Mouse (Mus musculus): ENCODE results near the gene Zmiz2. TPM values are rescaled to one million over a fixed set of nuclear protein-coding genes. Genes with fewer than 3 reads are reported as not detected.

Zmiz2 gene
- polyA plus RNA-seq, 1 experiment from 2014 or later: 13.8 TPM

DNA sequence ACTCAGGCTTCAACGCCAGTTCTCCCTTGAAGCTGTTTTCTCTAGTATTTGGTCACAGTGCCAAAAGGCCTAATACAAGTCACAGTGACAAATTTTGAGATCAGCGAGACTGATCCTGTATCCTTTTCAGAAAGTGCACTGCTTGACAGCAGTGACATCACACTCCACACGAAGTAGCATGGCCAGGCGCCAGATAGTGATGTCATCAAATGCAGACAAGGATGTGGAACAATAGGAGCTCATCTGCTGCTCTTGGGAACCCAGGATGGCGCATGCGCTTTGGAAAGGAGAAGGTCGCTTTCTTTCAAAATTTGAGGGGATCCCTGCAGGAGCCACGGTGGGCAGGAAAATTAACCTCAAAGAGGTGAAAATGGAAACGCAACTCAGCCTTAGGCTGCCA lies 16.1 kb upstream of the Zmiz2 start:
- 92% methylated on average over 9 of the region's 9 CpGs for WGBS
- DNase-seq (ENCODE audit: low spot score): no peak
- no peaks in the 10 kb centered on the region for H3K4me1 ChIP-seq

GRCm38 (mm10) chr11:6380916-6381315 lies 8.0 kb upstream of the Zmiz2 start:
- H3K4me1 ChIP-seq: no peaks in the 10 kb centered on the region
- no peak overlapping the region for H3K27ac ChIP-seq (replicated peaks)
- H3K36me3 ChIP-seq: no peaks in the 10 kb centered on the region
- no peak for DNase-seq (ENCODE audit: low spot score)
- H3K4me3 ChIP-seq: no peak overlapping the region
- WGBS: 92% methylated on average over 6 of the region's 6 CpGs
- no peaks in the 10 kb centered on the region for H3K9me3 ChIP-seq (replicated peaks)
- H3K27me3 ChIP-seq (ENCODE audit: low read depth, poor library complexity, severe bottlenecking): no peaks in the 10 kb centered on the region

More for the DNA sequence above, 16.1 kb upstream of the Zmiz2 start:
- no peak overlapping the region for H3K27ac ChIP-seq (replicated peaks)
- no peaks in the 10 kb centered on the region for H3K27me3 ChIP-seq (ENCODE audit: low read depth, poor library complexity, severe bottlenecking)
- no peaks in the 10 kb centered on the region for H3K36me3 ChIP-seq
- H3K9me3 ChIP-seq (replicated peaks): no peaks in the 10 kb centered on the region
- H3K4me3 ChIP-seq: no peak overlapping the region

GRCm38 (mm10) chr11:6388126-6388725 lies 648 bp upstream of the Zmiz2 start:
- peak overlapping the region; percentile 96; the same call in 1 of the 2 replicates for H3K4me3 ChIP-seq
- peak overlapping the region; percentile 95 for H3K27ac ChIP-seq (replicated peaks)
- H3K36me3 ChIP-seq: peaks cover 23% of the 10 kb centered on the region
- WGBS: 89% methylated on average over 6 of the region's 6 CpGs
- DNase-seq (ENCODE audit: low spot score): no peak
- peaks cover 30% of the 10 kb centered on the region for H3K4me1 ChIP-seq
- no peaks in the 10 kb centered on the region for H3K9me3 ChIP-seq (replicated peaks)
- H3K27me3 ChIP-seq (ENCODE audit: low read depth, poor library complexity, severe bottlenecking): no peaks in the 10 kb centered on the region

DNA sequence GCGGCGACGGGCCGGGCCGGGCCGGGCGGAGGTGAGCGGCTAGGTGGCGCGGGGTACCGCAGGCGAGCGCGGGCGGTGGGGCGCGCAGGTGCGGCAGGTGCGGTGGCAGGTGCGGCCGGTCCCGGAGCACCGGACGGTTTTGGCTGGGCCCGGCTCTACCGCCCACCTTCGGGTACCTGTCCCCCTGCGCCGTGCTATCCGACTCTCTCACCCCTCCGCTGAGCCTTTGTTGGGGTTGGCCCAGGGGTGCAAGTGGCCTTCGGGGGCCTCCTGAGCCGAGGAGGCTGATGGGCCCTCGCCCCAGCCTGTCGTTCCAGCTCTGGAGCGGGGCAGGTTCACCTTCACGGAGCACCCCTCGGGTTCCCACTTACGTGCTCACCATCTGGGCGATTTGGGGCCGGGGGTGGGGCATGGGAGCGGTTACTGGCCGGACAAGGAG lies 628 bp downstream of the Zmiz2 start:
- H3K36me3 ChIP-seq: peaks cover 32% of the 10 kb centered on the region
- peak; percentile 50 for DNase-seq (ENCODE audit: low spot score)

DNA sequence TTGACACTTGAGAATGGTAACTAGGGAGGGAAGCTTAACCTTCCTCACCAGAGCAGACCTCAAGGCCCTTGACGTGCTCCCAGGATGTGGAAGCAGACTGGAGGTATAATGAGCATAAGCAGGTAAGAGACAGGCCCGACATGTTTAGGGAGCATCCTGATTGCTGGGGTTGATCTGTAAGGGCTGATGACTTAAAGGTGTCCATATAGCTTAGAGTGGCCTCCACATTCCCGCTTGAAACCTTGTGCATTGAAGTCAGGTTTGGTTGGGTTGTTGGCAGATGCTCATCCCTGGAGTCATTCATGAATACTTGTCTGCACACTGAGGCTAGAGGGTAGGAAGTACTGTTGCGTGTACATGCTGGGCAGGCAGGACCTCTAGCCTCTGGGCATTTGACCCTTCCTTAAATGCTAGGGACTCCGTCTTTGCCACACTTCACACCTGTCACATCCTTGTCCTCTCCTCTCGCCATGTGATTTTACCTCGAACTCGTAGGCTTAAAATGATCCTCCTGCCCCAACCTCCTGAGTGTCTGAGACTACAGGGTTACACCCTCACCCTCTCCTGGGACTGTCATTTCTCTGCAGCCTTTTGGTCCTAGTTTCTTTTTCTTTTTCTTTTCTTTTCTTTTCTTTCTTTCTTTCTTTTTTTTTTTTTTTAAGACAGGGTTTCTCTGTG lies 1.6 kb downstream of the Zmiz2 start:
- Histone ChIP-seq H3K27ac (replicated peaks) (peak overlapping the region; percentile 95; the same call in 1 of the 2 replicates), H3K27me3 (ENCODE audit: low read depth, poor library complexity, severe bottlenecking) (no peaks in the 10 kb centered on the region), H3K36me3 (peaks cover 42% of the 10 kb centered on the region), H3K4me1 (peaks cover 37% of the 10 kb centered on the region), H3K9me3 (replicated peaks) (no peaks in the 10 kb centered on the region), H3K4me3 (peak overlapping the region; percentile 96)
- no peak for DNase-seq (ENCODE audit: low spot score)
- 90% methylated on average over 8 of the region's 8 CpGs for WGBS

More for the DNA sequence above, 628 bp downstream of the Zmiz2 start:
- no peaks in the 10 kb centered on the region for H3K27me3 ChIP-seq (ENCODE audit: low read depth, poor library complexity, severe bottlenecking)
- H3K4me3 ChIP-seq: peak overlapping the region; percentile 96
- H3K9me3 ChIP-seq (replicated peaks): no peaks in the 10 kb centered on the region
- H3K27ac ChIP-seq (replicated peaks): peak overlapping the region; percentile 95
- under 1% methylated on average over 43 of the region's 43 CpGs for WGBS
- peaks cover 30% of the 10 kb centered on the region for H3K4me1 ChIP-seq

DNA sequence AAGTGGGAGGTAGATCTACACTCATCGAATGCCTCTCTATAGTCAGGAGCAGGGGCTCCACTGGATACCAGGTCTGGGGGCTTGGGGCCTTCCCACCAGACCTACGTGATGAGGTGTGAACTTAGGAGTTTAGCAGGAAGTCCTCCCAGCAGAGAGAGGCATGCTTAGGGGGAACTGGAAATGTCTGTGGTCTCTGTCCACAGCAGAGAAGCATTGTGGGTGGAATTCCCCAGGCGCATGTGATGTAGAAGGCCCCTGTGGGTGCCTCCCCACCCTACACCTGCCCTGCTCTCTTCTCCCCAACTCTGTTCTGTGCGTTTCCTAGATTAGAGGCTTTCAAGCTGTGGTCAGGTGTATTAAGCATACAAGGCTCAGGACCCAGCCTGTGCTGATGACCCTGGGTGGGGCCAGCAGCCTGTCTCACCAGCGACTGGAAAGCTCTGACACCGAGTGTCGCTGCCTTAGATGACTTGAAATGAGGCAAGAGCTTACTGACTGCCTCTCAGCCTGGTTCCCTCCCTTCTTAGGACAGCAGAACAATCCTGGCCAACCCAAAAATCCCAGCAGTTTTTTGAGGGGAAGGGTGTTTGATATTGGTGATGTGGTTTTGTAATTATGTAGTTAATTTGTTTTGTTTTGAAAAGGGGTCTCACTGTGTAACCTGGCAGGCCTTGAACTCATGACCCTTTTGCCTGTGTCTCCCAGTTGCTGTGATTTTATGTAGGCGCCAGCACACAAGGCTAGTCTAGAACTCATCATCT lies 2.8 kb downstream of the Zmiz2 start:
- Histone ChIP-seq H3K4me3 (no peak overlapping the region), H3K36me3 (peaks cover 54% of the 10 kb centered on the region), H3K4me1 (peaks cover 39% of the 10 kb centered on the region), H3K9me3 (replicated peaks) (no peaks in the 10 kb centered on the region), H3K27ac (replicated peaks) (no peak overlapping the region), H3K27me3 (ENCODE audit: low read depth, poor library complexity, severe bottlenecking) (no peaks in the 10 kb centered on the region)
- WGBS: 89% methylated on average over 8 of the region's 8 CpGs
- no peak for DNase-seq (ENCODE audit: low spot score)

- H3K4me3 ChIP-seq: no peak overlapping the region
- peaks cover 65% of the 10 kb centered on the region for H3K36me3 ChIP-seq
- no peak overlapping the region for H3K27ac ChIP-seq (replicated peaks)
- H3K27me3 ChIP-seq (ENCODE audit: low read depth, poor library complexity, severe bottlenecking): no peaks in the 10 kb centered on the region
- DNase-seq (ENCODE audit: low spot score): no peak
- 91% methylated on average over 6 of the region's 6 CpGs for WGBS
- peaks cover 39% of the 10 kb centered on the region for H3K4me1 ChIP-seq
- H3K9me3 ChIP-seq (replicated peaks): no peaks in the 10 kb centered on the region
These were observed 4.0 kb downstream of the Zmiz2 start for GRCm38 (mm10) chr11:6392857-6393256.

- Histone ChIP-seq H3K27me3 (ENCODE audit: low read depth, poor library complexity, severe bottlenecking) (no peaks in the 10 kb centered on the region), H3K27ac (replicated peaks) (no peak overlapping the region), H3K9me3 (replicated peaks) (no peaks in the 10 kb centered on the region), H3K36me3 (peaks cover 75% of the 10 kb centered on the region), H3K4me3 (no peak overlapping the region), H3K4me1 (peaks cover 36% of the 10 kb centered on the region)
- 78% methylated on average over 1 of the region's 1 CpGs for WGBS
- no peak for DNase-seq (ENCODE audit: low spot score)
These were observed 5.0 kb downstream of the Zmiz2 start for GRCm38 (mm10) chr11:6393866-6394265.

DNA sequence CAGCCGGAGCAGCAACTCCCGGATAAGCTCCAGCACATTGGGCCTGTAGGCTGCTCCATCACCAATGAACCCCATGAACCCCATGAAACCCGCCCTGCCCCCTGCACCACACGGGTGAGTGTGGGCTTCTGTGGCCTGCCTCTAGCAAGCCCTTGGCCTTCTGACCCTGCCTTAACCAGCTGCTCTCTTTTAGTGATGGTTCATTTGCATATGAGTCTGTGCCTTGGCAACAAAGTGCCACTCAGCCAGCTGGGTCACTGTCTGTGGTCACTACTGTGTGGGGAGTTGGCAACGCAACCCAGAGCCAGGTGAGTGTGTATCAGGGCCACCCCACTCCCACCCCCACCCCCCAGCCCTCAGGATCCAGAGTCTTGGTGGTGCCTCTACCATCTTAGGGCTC lies 6.7 kb downstream of the Zmiz2 start:
- Histone ChIP-seq H3K27ac (replicated peaks) (no peak overlapping the region), H3K27me3 (ENCODE audit: low read depth, poor library complexity, severe bottlenecking) (no peaks in the 10 kb centered on the region), H3K36me3 (peaks cover 92% of the 10 kb centered on the region), H3K4me1 (peaks cover 23% of the 10 kb centered on the region), H3K9me3 (replicated peaks) (no peaks in the 10 kb centered on the region), H3K4me3 (no peak overlapping the region)
- 82% methylated on average over 5 of the region's 5 CpGs for WGBS
- DNase-seq (ENCODE audit: low spot score): no peak

- no peaks in the 10 kb centered on the region for H3K27me3 ChIP-seq (ENCODE audit: low read depth, poor library complexity, severe bottlenecking)
- peaks cover 95% of the 10 kb centered on the region for H3K36me3 ChIP-seq
- no peaks in the 10 kb centered on the region for H3K9me3 ChIP-seq (replicated peaks)
- WGBS: 96% methylated on average over 10 of the region's 10 CpGs
- no peak overlapping the region for H3K27ac ChIP-seq (replicated peaks)
- DNase-seq (ENCODE audit: low spot score): no peak
- H3K4me1 ChIP-seq: peaks cover 9% of the 10 kb centered on the region
- no peak overlapping the region for H3K4me3 ChIP-seq
These were observed 9.3 kb downstream of the Zmiz2 start for GRCm38 (mm10) chr11:6398141-6398540.

- peak; percentile 57 for DNase-seq (ENCODE audit: low spot score)
- H3K4me1 ChIP-seq: peaks cover 13% of the 10 kb centered on the region
- H3K27ac ChIP-seq (replicated peaks): no peak overlapping the region
- no peaks in the 10 kb centered on the region for H3K9me3 ChIP-seq (replicated peaks)
- H3K4me3 ChIP-seq: no peak overlapping the region
- H3K27me3 ChIP-seq (ENCODE audit: low read depth, poor library complexity, severe bottlenecking): no peaks in the 10 kb centered on the region
- WGBS: 88% methylated on average over 19 of the region's 19 CpGs
- peaks cover 91% of the 10 kb centered on the region for H3K36me3 ChIP-seq
These were observed 13.9 kb downstream of the Zmiz2 start for GRCm38 (mm10) chr11:6402515-6403510.

DNA sequence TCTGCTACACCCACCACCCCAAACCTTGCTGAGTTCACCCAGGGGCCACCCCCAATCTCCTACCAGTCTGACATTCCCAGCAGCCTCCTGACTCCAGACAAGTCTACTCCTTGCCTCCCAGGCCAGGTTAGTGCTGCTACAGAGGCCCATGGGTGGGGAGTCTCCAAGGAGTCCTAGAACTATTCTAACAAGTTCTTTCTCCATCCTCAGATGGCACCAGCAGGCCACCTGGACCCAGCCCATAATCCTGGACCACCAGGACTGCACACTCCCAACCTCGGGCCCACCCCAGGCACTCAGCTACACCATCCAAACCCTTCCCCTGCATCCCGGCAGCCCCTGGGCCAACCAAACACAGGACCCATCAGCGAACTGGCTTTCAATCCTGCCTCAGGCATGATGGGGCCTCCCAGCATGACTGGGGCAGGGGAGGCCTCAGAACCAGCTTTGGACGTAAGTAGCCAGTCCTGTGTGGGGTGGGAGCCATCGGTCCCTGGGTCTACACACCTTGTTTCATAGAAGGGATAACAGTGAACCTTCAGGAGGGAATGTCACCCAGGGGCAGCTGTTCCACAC lies 15.0 kb downstream of the Zmiz2 start:
- H3K36me3 ChIP-seq: peaks cover 80% of the 10 kb centered on the region
- H3K4me1 ChIP-seq: peaks cover 13% of the 10 kb centered on the region
- H3K9me3 ChIP-seq (replicated peaks): no peaks in the 10 kb centered on the region
- no peaks in the 10 kb centered on the region for H3K27me3 ChIP-seq (ENCODE audit: low read depth, poor library complexity, severe bottlenecking)
- no peak overlapping the region for H3K27ac ChIP-seq (replicated peaks)
- WGBS: 95% methylated on average over 5 of the region's 5 CpGs
- no peak for DNase-seq (ENCODE audit: low spot score)
- H3K4me3 ChIP-seq: no peak overlapping the region

Data from midbrain, embryonic 10.5 days (tissue).